Mouse (Mus musculus): ENCODE measurements around the gene Fam172a. TPM values are rescaled to one million over a fixed set of nuclear protein-coding genes. Genes with fewer than 3 reads are reported as not detected.

The Fam172a gene
- polyA plus RNA-seq, 1 experiment from 2014 or later, result 23.3 TPM

DNA sequence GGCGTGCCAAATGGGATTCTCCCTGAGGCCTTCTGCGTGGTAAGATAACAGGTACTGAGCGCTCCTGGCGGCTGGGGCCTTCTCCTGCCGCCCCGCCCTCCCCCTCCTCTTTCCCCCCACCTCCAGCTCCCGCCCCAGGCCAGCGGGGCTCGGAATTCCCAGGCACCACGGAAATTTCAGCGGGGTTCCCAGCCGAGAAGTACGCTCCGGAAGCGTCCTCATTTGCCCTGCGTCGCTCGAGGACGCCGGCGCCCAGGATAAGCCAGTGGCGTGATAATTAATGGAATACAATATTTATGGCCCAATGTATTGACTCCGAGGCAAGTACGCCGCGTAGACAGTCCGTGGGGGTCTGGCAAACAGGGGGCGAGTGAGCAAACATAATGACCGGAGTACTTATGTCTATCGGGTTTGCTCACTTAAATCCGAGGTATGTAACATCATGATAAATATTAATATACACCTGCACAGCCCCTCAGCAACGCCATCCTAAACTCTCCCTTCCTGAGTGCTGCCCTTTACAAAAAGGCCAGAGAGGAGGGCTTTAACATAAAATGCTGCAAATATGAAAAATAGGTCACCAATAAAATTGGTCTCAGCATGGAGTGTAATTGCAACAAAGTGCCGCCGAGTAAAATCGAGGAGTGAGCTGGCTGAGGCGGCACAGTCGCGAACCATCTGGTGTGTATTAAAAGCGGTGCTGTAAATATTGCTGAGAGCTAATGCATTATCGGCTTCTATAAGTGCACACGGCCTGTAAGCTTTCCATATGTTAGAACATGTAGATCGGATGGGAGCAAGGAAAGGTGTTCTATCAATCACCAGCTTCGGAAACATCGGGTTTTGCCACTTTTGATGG, 479.5 kb downstream of the Fam172a start:
- H3K27ac ChIP-seq (replicated peaks in 1 of 2; ENCODE audit: control insufficient read depth in 1 of 2, insufficient read depth in 1 of 2, low read depth in 2 of 2, low read length in 2 of 2), result no peak overlapping the region
- WGBS, result 1% methylated on average over 43 of the region's 44 CpGs
- H3K4me2 ChIP-seq (ENCODE audit: low read length), result peak overlapping the region; percentile 52
- H3K9ac ChIP-seq (ENCODE audit: low read length), result no peak overlapping the region
- H3K36me3 ChIP-seq (ENCODE audit: control insufficient read depth, insufficient read depth, low read length), result no peaks in the 10 kb centered on the region
- H3K4me3 ChIP-seq (ENCODE audit: control insufficient read depth in 1 of 2, insufficient read depth in 1 of 2, low read depth in 1 of 2, low read length in 2 of 2), result peak overlapping the region in 1 of 2 experiments; percentile 22; a peak in 1 of 4 replicates
- H3K9me3 ChIP-seq (ENCODE audit: control insufficient read depth, low read length), result no peaks in the 10 kb centered on the region
- no peak for ATAC-seq (ENCODE audit: insufficient number of reproducible peaks, insufficient read depth, low FRiP score, low read depth)
- peaks cover 96% of the 10 kb centered on the region for H3K27me3 ChIP-seq (ENCODE audit: control insufficient read depth, insufficient read depth, low read length)
- H3K4me1 ChIP-seq (ENCODE audit: control insufficient read depth in 2 of 2, insufficient read depth in 2 of 2, low read length in 2 of 2), result peaks cover 2 to 13% of the 10 kb centered on the region in 2 experiments; a peak in 3 of 4 replicates

GRCm38 (mm10) chr13:78181930-78182558, 480.2 kb downstream of the Fam172a start:
- WGBS, result 4% methylated on average over 14 of the region's 14 CpGs
- no peak for ATAC-seq (ENCODE audit: insufficient number of reproducible peaks, insufficient read depth, low FRiP score, low read depth)
- peak overlapping the region; percentile 52; the same call in 1 of the 2 replicates for H3K4me2 ChIP-seq (ENCODE audit: low read length)

DNA sequence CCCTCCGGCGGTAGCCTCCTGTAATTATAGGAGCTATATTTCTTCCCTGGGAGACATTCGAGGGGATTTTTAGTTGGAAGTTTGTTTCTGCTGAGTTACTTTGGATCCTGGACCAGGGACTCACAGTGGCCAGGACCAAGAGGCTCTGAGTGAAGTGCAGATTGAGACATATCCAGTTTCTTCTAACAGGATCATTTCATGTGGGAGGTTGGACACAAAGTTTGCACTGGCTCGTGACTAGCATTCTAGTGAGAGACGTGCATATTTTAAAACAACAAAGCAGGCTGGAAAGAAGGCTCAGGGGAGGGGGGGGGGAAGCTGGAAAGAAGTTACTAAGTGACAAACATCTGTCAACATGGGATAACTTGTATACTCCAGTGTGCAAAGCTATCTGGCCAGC, 481.2 kb downstream of the Fam172a start:
- no peak overlapping the region for H3K4me2 ChIP-seq (ENCODE audit: low read length)
- ATAC-seq (ENCODE audit: insufficient number of reproducible peaks, insufficient read depth, low FRiP score, low read depth), result no peak
- peaks cover 2 to 13% of the 10 kb centered on the region in 2 experiments; a peak in 3 of 4 replicates for H3K4me1 ChIP-seq (ENCODE audit: control insufficient read depth in 2 of 2, insufficient read depth in 2 of 2, low read length in 2 of 2)
- H3K27me3 ChIP-seq (ENCODE audit: control insufficient read depth, insufficient read depth, low read length), result peaks cover 98% of the 10 kb centered on the region
- H3K36me3 ChIP-seq (ENCODE audit: control insufficient read depth, insufficient read depth, low read length), result no peaks in the 10 kb centered on the region
- 11% methylated on average over 5 of the region's 5 CpGs for WGBS
- no peak overlapping the region for H3K9ac ChIP-seq (ENCODE audit: low read length)
- H3K9me3 ChIP-seq (ENCODE audit: control insufficient read depth, low read length), result no peaks in the 10 kb centered on the region
- no peak overlapping the region for H3K4me3 ChIP-seq (ENCODE audit: control insufficient read depth in 1 of 2, insufficient read depth in 1 of 2, low read depth in 1 of 2, low read length in 2 of 2)
- H3K27ac ChIP-seq (replicated peaks in 1 of 2; ENCODE audit: control insufficient read depth in 1 of 2, insufficient read depth in 1 of 2, low read depth in 2 of 2, low read length in 2 of 2), result no peak overlapping the region

More at GRCm38 (mm10) chr13:78181930-78182558, 480.2 kb downstream of the Fam172a start:
- H3K4me1 ChIP-seq (ENCODE audit: control insufficient read depth in 2 of 2, insufficient read depth in 2 of 2, low read length in 2 of 2), result peaks cover 2 to 13% of the 10 kb centered on the region in 2 experiments; a peak in 3 of 4 replicates
- no peaks in the 10 kb centered on the region for H3K36me3 ChIP-seq (ENCODE audit: control insufficient read depth, insufficient read depth, low read length)
- peaks cover 96% of the 10 kb centered on the region for H3K27me3 ChIP-seq (ENCODE audit: control insufficient read depth, insufficient read depth, low read length)
- no peaks in the 10 kb centered on the region for H3K9me3 ChIP-seq (ENCODE audit: control insufficient read depth, low read length)
- H3K27ac ChIP-seq (replicated peaks in 1 of 2; ENCODE audit: control insufficient read depth in 1 of 2, insufficient read depth in 1 of 2, low read depth in 2 of 2, low read length in 2 of 2), result no peak overlapping the region
- H3K9ac ChIP-seq (ENCODE audit: low read length), result no peak overlapping the region
- H3K4me3 ChIP-seq (ENCODE audit: control insufficient read depth in 1 of 2, insufficient read depth in 1 of 2, low read depth in 1 of 2, low read length in 2 of 2), result no peak overlapping the region

DNA sequence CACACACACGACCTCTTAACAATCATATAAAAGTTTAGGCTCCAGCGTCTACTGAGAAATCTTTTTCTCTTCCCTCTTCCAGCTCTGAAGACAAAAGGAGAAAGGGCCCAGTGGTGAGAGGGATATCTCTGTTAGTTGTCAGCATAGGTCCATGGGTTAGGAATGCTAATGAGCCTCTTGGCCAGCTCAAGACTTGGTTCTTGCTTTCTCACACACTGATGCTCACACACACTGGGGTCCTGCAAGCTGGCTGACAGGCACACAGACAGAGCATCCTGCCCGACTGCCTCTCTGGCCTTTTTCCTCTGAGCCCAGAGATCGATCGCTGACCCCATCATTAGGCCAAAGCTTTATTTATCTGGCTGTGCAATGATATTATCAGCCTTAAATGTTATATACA, 482.2 kb downstream of the Fam172a start:
- Histone ChIP-seq H3K9me3 (ENCODE audit: control insufficient read depth, low read length) (no peaks in the 10 kb centered on the region), H3K27me3 (ENCODE audit: control insufficient read depth, insufficient read depth, low read length) (peaks cover 97% of the 10 kb centered on the region), H3K4me1 (ENCODE audit: control insufficient read depth in 2 of 2, insufficient read depth in 2 of 2, low read length in 2 of 2) (peaks cover 2 to 13% of the 10 kb centered on the region in 2 experiments; a peak in 3 of 4 replicates), H3K9ac (ENCODE audit: low read length) (no peak overlapping the region), H3K36me3 (ENCODE audit: control insufficient read depth, insufficient read depth, low read length) (no peaks in the 10 kb centered on the region), H3K27ac (replicated peaks in 1 of 2; ENCODE audit: control insufficient read depth in 1 of 2, insufficient read depth in 1 of 2, low read depth in 2 of 2, low read length in 2 of 2) (no peak overlapping the region), H3K4me2 (ENCODE audit: low read length) (no peak overlapping the region), H3K4me3 (ENCODE audit: control insufficient read depth in 1 of 2, insufficient read depth in 1 of 2, low read depth in 1 of 2, low read length in 2 of 2) (no peak overlapping the region)
- WGBS, result 12% methylated on average over 5 of the region's 5 CpGs
- ATAC-seq (ENCODE audit: insufficient number of reproducible peaks, insufficient read depth, low FRiP score, low read depth), result no peak

DNA sequence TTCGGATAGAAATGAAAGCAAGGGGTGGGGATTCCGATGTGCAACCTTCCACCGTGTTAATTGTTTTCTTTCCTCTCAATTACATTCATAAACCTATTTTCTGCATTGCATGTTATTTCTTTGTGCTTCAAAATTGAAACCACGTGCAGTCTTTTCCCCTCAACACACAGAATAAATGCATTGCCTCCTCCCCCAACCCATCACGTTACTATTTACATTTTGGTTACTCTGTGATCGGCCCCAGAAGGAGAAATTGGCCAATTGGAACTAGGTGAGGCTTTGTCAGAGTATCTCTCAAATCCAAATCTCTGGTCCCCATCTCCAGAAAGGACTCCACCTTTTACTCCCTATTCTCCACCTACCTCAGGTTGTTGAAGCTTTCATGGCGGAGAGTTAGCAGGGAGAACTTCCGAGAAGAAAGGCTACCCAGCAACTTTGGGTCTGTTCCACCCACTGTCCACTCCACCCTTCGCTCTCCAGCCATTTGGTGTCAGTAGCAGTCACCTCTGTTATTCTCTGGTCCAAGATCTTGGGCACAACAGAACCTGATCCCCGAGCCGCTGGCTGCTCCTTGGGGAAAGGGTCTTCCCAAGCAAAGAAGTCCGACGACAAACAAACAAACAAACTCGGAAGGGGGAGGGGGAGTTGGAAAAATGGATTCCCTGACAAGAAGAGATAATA, 483.1 kb downstream of the Fam172a start:
- no peak overlapping the region for H3K4me2 ChIP-seq (ENCODE audit: low read length)
- peaks cover 95% of the 10 kb centered on the region for H3K27me3 ChIP-seq (ENCODE audit: control insufficient read depth, insufficient read depth, low read length)
- no peak overlapping the region for H3K9ac ChIP-seq (ENCODE audit: low read length)
- no peaks in the 10 kb centered on the region for H3K36me3 ChIP-seq (ENCODE audit: control insufficient read depth, insufficient read depth, low read length)
- no peak for ATAC-seq (ENCODE audit: insufficient number of reproducible peaks, insufficient read depth, low FRiP score, low read depth)
- H3K9me3 ChIP-seq (ENCODE audit: control insufficient read depth, low read length), result no peaks in the 10 kb centered on the region
- 6% methylated on average over 14 of the region's 14 CpGs for WGBS
- H3K4me3 ChIP-seq (ENCODE audit: control insufficient read depth in 1 of 2, insufficient read depth in 1 of 2, low read depth in 1 of 2, low read length in 2 of 2), result no peak overlapping the region
- no peak overlapping the region for H3K27ac ChIP-seq (replicated peaks in 1 of 2; ENCODE audit: control insufficient read depth in 1 of 2, insufficient read depth in 1 of 2, low read depth in 2 of 2, low read length in 2 of 2)
- H3K4me1 ChIP-seq (ENCODE audit: control insufficient read depth in 2 of 2, insufficient read depth in 2 of 2, low read length in 2 of 2), result peaks cover 0 to 8% of the 10 kb centered on the region in 2 experiments; a peak in 2 of 4 replicates

DNA sequence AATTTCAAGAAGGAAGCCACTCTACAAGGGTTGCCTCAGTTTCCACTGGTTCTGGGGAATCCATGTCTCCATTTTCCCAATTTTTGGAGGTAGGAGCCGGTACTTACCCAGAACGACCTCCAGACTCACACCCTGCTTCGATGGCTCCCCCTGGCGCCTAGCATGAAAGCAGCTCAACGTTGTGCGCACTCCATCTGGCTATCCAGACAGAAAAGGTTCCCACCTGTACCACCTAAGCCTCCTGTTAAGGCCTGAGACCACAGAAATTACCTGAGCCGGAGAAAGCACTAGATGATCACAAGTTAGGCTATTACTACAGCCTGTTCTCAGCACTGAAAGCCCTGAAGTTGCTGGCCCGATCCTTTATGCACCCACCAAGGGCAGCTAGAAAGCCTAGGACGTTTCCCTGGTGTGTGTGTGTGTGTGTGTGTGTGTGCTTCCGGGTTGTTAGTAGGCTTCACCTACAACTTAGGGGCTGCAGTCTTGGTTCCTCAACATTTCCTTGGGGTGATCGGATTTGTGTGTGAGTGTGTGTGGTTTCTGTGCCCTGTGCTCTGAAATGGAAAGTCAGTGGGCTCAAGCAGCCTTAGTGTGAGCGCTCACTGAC, 484.6 kb downstream of the Fam172a start:
- H3K27me3 ChIP-seq (ENCODE audit: control insufficient read depth, insufficient read depth, low read length), result peaks cover 95% of the 10 kb centered on the region

GRCm38 (mm10) chr13:78187833-78188232, 486.0 kb downstream of the Fam172a start:
- no peak for ATAC-seq (ENCODE audit: insufficient number of reproducible peaks, insufficient read depth, low FRiP score, low read depth)
- no peak overlapping the region for H3K4me3 ChIP-seq (ENCODE audit: control insufficient read depth in 1 of 2, insufficient read depth in 1 of 2, low read depth in 1 of 2, low read length in 2 of 2)
- no peak overlapping the region for H3K27ac ChIP-seq (replicated peaks in 1 of 2; ENCODE audit: control insufficient read depth in 1 of 2, insufficient read depth in 1 of 2, low read depth in 2 of 2, low read length in 2 of 2)
- no peaks in the 10 kb centered on the region for H3K4me1 ChIP-seq (ENCODE audit: control insufficient read depth in 2 of 2, insufficient read depth in 2 of 2, low read length in 2 of 2)
- H3K9me3 ChIP-seq (ENCODE audit: control insufficient read depth, low read length), result no peaks in the 10 kb centered on the region
- no peaks in the 10 kb centered on the region for H3K36me3 ChIP-seq (ENCODE audit: control insufficient read depth, insufficient read depth, low read length)
- H3K9ac ChIP-seq (ENCODE audit: low read length), result no peak overlapping the region
- peaks cover 94% of the 10 kb centered on the region for H3K27me3 ChIP-seq (ENCODE audit: control insufficient read depth, insufficient read depth, low read length)
- H3K4me2 ChIP-seq (ENCODE audit: low read length), result no peak overlapping the region
- WGBS, result 43% methylated on average over 5 of the region's 5 CpGs

More for the DNA sequence above, 484.6 kb downstream of the Fam172a start:
- H3K27ac ChIP-seq (replicated peaks in 1 of 2; ENCODE audit: control insufficient read depth in 1 of 2, insufficient read depth in 1 of 2, low read depth in 2 of 2, low read length in 2 of 2), result no peak overlapping the region
- H3K4me2 ChIP-seq (ENCODE audit: low read length), result no peak overlapping the region
- 15% methylated on average over 12 of the region's 12 CpGs for WGBS
- 0 out of 4 replicates have a peak, but pooled peaks cover 0 to 2% of the 10 kb centered on the region in 2 experiments for H3K4me1 ChIP-seq (ENCODE audit: control insufficient read depth in 2 of 2, insufficient read depth in 2 of 2, low read length in 2 of 2)
- no peak overlapping the region for H3K4me3 ChIP-seq (ENCODE audit: control insufficient read depth in 1 of 2, insufficient read depth in 1 of 2, low read depth in 1 of 2, low read length in 2 of 2)
- ATAC-seq (ENCODE audit: insufficient number of reproducible peaks, insufficient read depth, low FRiP score, low read depth), result no peak
- H3K9ac ChIP-seq (ENCODE audit: low read length), result no peak overlapping the region
- no peaks in the 10 kb centered on the region for H3K9me3 ChIP-seq (ENCODE audit: control insufficient read depth, low read length)
- H3K36me3 ChIP-seq (ENCODE audit: control insufficient read depth, insufficient read depth, low read length), result no peaks in the 10 kb centered on the region

Measured in heart, embryonic 14.5 days (tissue).